Mouse (Mus musculus): ENCODE results near the gene Olfr414. TPM values are rescaled to one million over a fixed set of nuclear protein-coding genes. Genes with fewer than 3 reads are reported as not detected.

Olfr414 gene
- polyA plus RNA-seq, 1 experiment from 2014 or later: not detected

GRCm38 (mm10) chr1:174465385-174465784 is 41.5 kb downstream of the Olfr414 start:
- Histone ChIP-seq H3K9ac (ENCODE audit: low read length) (no peak overlapping the region), H3K9me3 (ENCODE audit: control insufficient read depth, low read length) (no peaks in the 10 kb centered on the region), H3K27ac (ENCODE audit: low read depth, low read length) (no peak overlapping the region), H3K4me1 (ENCODE audit: control insufficient read depth, insufficient read depth, low read length) (no peaks in the 10 kb centered on the region), H3K27me3 (ENCODE audit: control insufficient read depth, insufficient read depth, low read length) (no peaks in the 10 kb centered on the region), H3K4me2 (no peak overlapping the region), H3K36me3 (ENCODE audit: control insufficient read depth, insufficient read depth, low read length) (no peaks in the 10 kb centered on the region), H3K4me3 (ENCODE audit: low read depth, low read length) (no peak overlapping the region)
- ATAC-seq (ENCODE audit: low FRiP score) (no peak), DNase-seq (ENCODE audit: low spot score, missing footprints) (no peak)
- 91% methylated on average over 3 of the region's 3 CpGs for WGBS

DNA sequence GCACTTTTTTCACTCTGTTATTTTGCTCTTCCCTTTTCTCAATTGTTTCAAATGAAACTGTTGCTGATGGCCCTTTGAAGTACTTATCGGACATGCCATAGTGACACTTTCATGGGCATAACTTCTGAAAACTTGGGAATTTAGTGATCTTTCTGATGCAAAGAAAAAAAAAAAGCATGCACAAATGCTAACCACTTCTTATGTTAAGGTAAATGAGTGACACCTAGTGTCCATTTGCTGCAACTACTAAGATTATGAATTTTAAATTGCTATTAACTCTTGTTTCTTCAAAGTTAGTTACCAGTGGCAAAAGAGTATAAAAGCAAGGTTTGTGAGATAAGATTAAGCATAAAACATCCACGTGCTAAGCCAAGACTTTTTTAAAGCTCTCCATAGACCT is 42.4 kb downstream of the Olfr414 start:
- Histone ChIP-seq H3K27me3 (ENCODE audit: control insufficient read depth, insufficient read depth, low read length) (no peaks in the 10 kb centered on the region), H3K9ac (ENCODE audit: low read length) (no peak overlapping the region), H3K4me3 (ENCODE audit: low read depth, low read length) (no peak overlapping the region), H3K4me2 (no peak overlapping the region), H3K36me3 (ENCODE audit: control insufficient read depth, insufficient read depth, low read length) (no peaks in the 10 kb centered on the region), H3K9me3 (ENCODE audit: control insufficient read depth, low read length) (no peaks in the 10 kb centered on the region), H3K27ac (ENCODE audit: low read depth, low read length) (no peak overlapping the region), H3K4me1 (ENCODE audit: control insufficient read depth, insufficient read depth, low read length) (no peaks in the 10 kb centered on the region)
- 41% methylated on average over 2 of the region's 2 CpGs for WGBS
- ATAC-seq (ENCODE audit: low FRiP score) (no peak), DNase-seq (ENCODE audit: low spot score, missing footprints) (peak; percentile 88)

- DNase-seq (ENCODE audit: low spot score, missing footprints): peak; percentile 94
- no peak overlapping the region for H3K9ac ChIP-seq (ENCODE audit: low read length)
- no peak overlapping the region for H3K4me2 ChIP-seq
- no peaks in the 10 kb centered on the region for H3K27me3 ChIP-seq (ENCODE audit: control insufficient read depth, insufficient read depth, low read length)
- H3K27ac ChIP-seq (ENCODE audit: low read depth, low read length): no peak overlapping the region
- H3K4me3 ChIP-seq (ENCODE audit: low read depth, low read length): no peak overlapping the region
- peak; percentile 82 for ATAC-seq (ENCODE audit: low FRiP score)
- H3K4me1 ChIP-seq (ENCODE audit: control insufficient read depth, insufficient read depth, low read length): no peaks in the 10 kb centered on the region
- 5% methylated on average over 6 of the region's 6 CpGs for WGBS
- no peaks in the 10 kb centered on the region for H3K9me3 ChIP-seq (ENCODE audit: control insufficient read depth, low read length)
- no peaks in the 10 kb centered on the region for H3K36me3 ChIP-seq (ENCODE audit: control insufficient read depth, insufficient read depth, low read length)
Measured at GRCm38 (mm10) chr1:174469736-174470135, 45.9 kb downstream of the Olfr414 start.

GRCm38 (mm10) chr1:174482567-174482966 is 58.7 kb downstream of the Olfr414 start:
- no peaks in the 10 kb centered on the region for H3K4me1 ChIP-seq (ENCODE audit: control insufficient read depth, insufficient read depth, low read length)
- no peaks in the 10 kb centered on the region for H3K27me3 ChIP-seq (ENCODE audit: control insufficient read depth, insufficient read depth, low read length)
- no peak overlapping the region for H3K27ac ChIP-seq (ENCODE audit: low read depth, low read length)
- H3K4me3 ChIP-seq (ENCODE audit: low read depth, low read length): no peak overlapping the region
- H3K9ac ChIP-seq (ENCODE audit: low read length): no peak overlapping the region
- DNase-seq (ENCODE audit: low spot score, missing footprints): no peak
- no peak overlapping the region for H3K4me2 ChIP-seq
- WGBS: 89% methylated on average over 6 of the region's 6 CpGs
- no peaks in the 10 kb centered on the region for H3K36me3 ChIP-seq (ENCODE audit: control insufficient read depth, insufficient read depth, low read length)
- no peak for ATAC-seq (ENCODE audit: low FRiP score)
- no peaks in the 10 kb centered on the region for H3K9me3 ChIP-seq (ENCODE audit: control insufficient read depth, low read length)

Other genes starting within 250 kb of the Olfr414 start
- not detected in 2 replicates for gene Olfr419, start 172.0 kb upstream of the Olfr414 start, polyA plus RNA-seq (2014; fragmentation: Nextera tagmentation; extraction: Ambion mirVana)
- gene Mptx1, start 93.5 kb upstream of the Olfr414 start, polyA plus RNA-seq (2014; fragmentation: Nextera tagmentation; extraction: Ambion mirVana): not detected in 2 replicates
- gene Olfr417, start 58.9 kb upstream of the Olfr414 start, polyA plus RNA-seq (2014; fragmentation: Nextera tagmentation; extraction: Ambion mirVana): not detected in 2 replicates
- gene Olfr248, start 33.0 kb upstream of the Olfr414 start, polyA plus RNA-seq (2014; fragmentation: Nextera tagmentation; extraction: Ambion mirVana): not detected in 2 replicates
- not detected in 2 replicates for gene Olfr220, start 18.0 kb downstream of the Olfr414 start, polyA plus RNA-seq (2014; fragmentation: Nextera tagmentation; extraction: Ambion mirVana)
- gene Fmn2, start 77.8 kb downstream of the Olfr414 start, polyA plus RNA-seq (2014; fragmentation: Nextera tagmentation; extraction: Ambion mirVana): 8.2 and 9.0 TPM in 2 replicates